Mouse (Mus musculus): Measurements from ENCODE around the gene Fry. TPM values are rescaled to one million over a fixed set of nuclear protein-coding genes. Genes with fewer than 3 reads are reported as not detected.

Gene Fry
- total and polyA plus RNA-seq, 2 experiments from 2014 or later: 62.6 to 129 TPM

DNA sequence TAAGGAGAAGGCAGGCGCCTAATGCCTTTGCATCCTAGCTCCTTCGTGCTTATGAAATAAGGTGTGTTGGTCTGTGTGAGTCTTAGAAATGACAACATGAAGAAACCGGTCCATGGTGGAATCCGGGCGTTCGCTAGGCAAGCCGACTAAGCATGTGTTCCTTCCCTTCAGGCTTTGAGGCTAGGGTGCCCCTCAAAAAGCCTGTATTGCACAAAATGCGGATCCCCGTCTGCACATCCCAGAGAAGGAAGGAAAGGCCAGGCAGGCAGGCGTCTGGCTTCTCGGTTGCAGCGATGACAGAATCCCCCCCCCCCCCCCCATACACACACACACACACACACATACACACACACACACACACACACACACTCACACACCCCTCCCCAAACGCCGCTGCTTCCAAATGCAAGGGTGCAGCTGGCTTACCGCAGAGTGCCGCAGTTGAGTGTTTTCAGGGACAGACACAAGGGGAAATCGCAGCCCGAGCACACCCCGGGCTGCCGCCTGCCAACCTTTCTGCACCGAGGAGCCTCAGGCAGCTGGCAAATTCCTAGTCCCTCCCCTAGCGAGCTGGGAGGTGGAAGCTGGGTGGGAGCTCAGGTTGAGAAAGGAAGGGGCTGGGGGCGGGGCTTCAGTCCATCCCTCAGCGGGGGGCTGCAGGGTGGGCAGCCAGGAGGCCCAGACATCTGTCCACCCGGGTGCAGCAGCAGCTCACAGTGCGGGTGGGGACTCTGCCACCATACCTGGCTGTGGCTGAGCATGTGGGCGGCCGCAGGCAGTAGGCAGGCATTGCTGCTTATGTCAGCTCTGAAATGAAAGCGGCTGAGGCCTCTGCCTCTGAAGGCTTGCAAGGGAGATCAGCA lies 141.0 kb downstream of the Fry start:
- Histone ChIP-seq H3K4me3 (ENCODE audit: low read depth, low read length) (peak overlapping the region; percentile 60), H3K4me1 (ENCODE audit: insufficient read depth, low read length) (peaks cover 17% of the 10 kb centered on the region), H3K9me3 (ENCODE audit: low read length) (no peaks in the 10 kb centered on the region), H3K4me2 (ENCODE audit: low read depth, low read length, poor library complexity, severe bottlenecking) (peak overlapping the region; percentile 70), H3K27me3 (ENCODE audit: insufficient read depth, low read length) (no peaks in the 10 kb centered on the region), H3K27ac (ENCODE audit: low read depth, low read length) (peak overlapping the region; percentile 96), H3K36me3 (ENCODE audit: insufficient read depth, low read length) (no peaks in the 10 kb centered on the region), H3K9ac (replicated peaks; ENCODE audit: low read length, poor library complexity, severe bottlenecking) (peak overlapping the region; percentile 92)
- DNase-seq (ENCODE audit: low spot score) (peak; percentile 91), ATAC-seq (ENCODE audit: low FRiP score) (peak; percentile 88)
- under 1% methylated on average over 29 of the region's 29 CpGs for whole genome bisulfite sequencing
- no peak; the same call in 1 of the 2 replicates for TF ChIP-seq CTCF (IDR thresholded peaks at IDR 0.05)

DNA sequence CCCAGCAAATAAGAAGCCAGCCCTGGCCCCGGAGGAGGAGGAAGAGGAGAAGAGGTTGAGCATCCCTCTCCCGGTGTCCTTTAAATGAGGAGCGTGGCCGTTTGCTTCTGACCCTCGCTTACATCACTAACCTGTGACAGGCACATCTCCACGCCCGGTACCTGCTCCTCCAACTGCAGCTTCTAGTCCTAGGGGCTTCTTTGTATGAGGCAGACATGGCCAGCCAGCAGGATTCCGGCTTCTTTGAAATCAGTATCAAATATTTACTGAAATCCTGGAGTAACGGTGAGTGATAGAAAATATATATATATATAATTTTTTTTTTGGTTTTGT lies 141.6 kb downstream of the Fry start:
- 14% methylated on average over 9 of the region's 9 CpGs for WGBS
- peaks cover 17% of the 10 kb centered on the region for H3K4me1 ChIP-seq (ENCODE audit: insufficient read depth, low read length)
- peak overlapping the region; percentile 96 for H3K27ac ChIP-seq (ENCODE audit: low read depth, low read length)
- H3K4me3 ChIP-seq (ENCODE audit: low read depth, low read length): peak overlapping the region; percentile 60
- DNase-seq (ENCODE audit: low spot score) (no peak), ATAC-seq (ENCODE audit: low FRiP score) (peak; percentile 68; the same call in 1 of the 2 replicates)
- no peaks in the 10 kb centered on the region for H3K36me3 ChIP-seq (ENCODE audit: insufficient read depth, low read length)
- TF ChIP-seq CTCF (IDR thresholded peaks at IDR 0.05): no peak
- peak overlapping the region; percentile 70 for H3K4me2 ChIP-seq (ENCODE audit: low read depth, low read length, poor library complexity, severe bottlenecking)
- no peaks in the 10 kb centered on the region for H3K9me3 ChIP-seq (ENCODE audit: low read length)
- H3K9ac ChIP-seq (replicated peaks; ENCODE audit: low read length, poor library complexity, severe bottlenecking): peak overlapping the region; percentile 92
- H3K27me3 ChIP-seq (ENCODE audit: insufficient read depth, low read length): no peaks in the 10 kb centered on the region

- DNase-seq (ENCODE audit: low spot score) (no peak), ATAC-seq (ENCODE audit: low FRiP score) (no peak)
- Histone ChIP-seq H3K4me2 (ENCODE audit: low read depth, low read length, poor library complexity, severe bottlenecking) (peak overlapping the region; percentile 70), H3K27me3 (ENCODE audit: insufficient read depth, low read length) (no peaks in the 10 kb centered on the region), H3K4me1 (ENCODE audit: insufficient read depth, low read length) (peaks cover 17% of the 10 kb centered on the region), H3K9ac (replicated peaks; ENCODE audit: low read length, poor library complexity, severe bottlenecking) (peak overlapping the region; percentile 92), H3K9me3 (ENCODE audit: low read length) (no peaks in the 10 kb centered on the region), H3K36me3 (ENCODE audit: insufficient read depth, low read length) (no peaks in the 10 kb centered on the region), H3K27ac (ENCODE audit: low read depth, low read length) (peak overlapping the region; percentile 62), H3K4me3 (ENCODE audit: low read depth, low read length) (peak overlapping the region; percentile 60)
- 33% methylated on average over 4 of the region's 4 CpGs for WGBS
- TF ChIP-seq CTCF (IDR thresholded peaks at IDR 0.05): peak; percentile 36; the same call in 1 of the 2 replicates
Measured at GRCm38 (mm10) chr5:150261361-150261760, 142.9 kb downstream of the Fry start.

DNA sequence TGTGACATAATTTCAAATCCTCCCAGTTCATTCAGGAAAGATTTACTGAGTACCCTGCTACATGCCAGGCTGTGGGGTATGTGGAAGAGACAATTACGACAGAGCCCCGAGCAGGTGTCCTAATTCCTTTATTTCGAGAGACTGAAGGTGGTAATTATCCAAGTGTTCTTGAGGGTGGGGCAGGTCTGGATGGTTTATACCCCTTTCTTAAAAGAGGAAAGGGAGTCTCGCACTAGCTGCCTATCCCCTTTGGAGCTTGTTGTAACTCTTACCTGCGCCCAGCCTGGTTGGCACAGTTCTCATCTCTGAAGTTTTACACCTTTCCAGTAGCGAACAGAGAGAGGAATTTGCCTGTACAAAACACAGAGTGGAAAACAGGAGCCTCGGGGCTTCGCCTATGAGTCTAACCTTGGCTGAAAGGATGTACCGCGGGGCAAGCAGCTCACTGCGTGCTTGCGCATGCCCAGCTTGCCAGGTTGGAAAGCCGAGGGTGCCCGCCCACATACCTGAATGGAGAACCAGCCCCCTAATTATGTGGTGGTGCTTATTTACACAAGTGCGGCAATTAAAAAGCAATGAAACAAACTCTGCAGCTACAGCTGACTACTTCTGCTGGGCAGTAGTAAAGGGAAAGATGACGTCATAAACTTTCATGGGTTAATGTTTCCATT lies 143.7 kb downstream of the Fry start:
- Histone ChIP-seq H3K27ac (ENCODE audit: low read depth, low read length) (0 out of 2 replicates have a peak overlapping the region, but pooled peaks have one; percentile 62), H3K4me2 (ENCODE audit: low read depth, low read length, poor library complexity, severe bottlenecking) (peak overlapping the region; percentile 70), H3K9ac (replicated peaks; ENCODE audit: low read length, poor library complexity, severe bottlenecking) (peak overlapping the region; percentile 92), H3K4me1 (ENCODE audit: insufficient read depth, low read length) (peaks cover 17% of the 10 kb centered on the region), H3K4me3 (ENCODE audit: low read depth, low read length) (peak overlapping the region; percentile 60), H3K36me3 (ENCODE audit: insufficient read depth, low read length) (no peaks in the 10 kb centered on the region), H3K9me3 (ENCODE audit: low read length) (no peaks in the 10 kb centered on the region), H3K27me3 (ENCODE audit: insufficient read depth, low read length) (no peaks in the 10 kb centered on the region)
- no peak for TF ChIP-seq CTCF (IDR thresholded peaks at IDR 0.05)
- WGBS: 80% methylated on average over 16 of the region's 16 CpGs
- ATAC-seq (ENCODE audit: low FRiP score) (no peak), DNase-seq (ENCODE audit: low spot score) (no peak)

DNA sequence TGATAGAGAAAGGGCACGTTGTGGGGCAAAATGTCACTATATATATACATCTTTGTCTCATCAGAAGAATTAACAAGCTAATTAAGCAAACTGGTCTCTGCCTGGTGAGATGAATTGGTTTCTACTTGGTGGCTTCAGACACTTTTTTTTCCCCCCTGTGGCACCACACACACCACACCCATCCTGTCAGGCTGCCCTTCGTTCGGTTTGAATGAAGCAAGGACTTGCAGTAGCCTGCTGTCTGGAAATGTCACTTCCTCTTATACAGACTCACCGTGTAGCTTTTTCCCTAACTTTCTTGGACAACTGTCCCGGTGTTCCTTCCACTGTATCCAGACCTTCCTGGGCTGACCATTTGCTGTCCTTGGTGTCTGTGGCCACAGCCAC lies 144.3 kb downstream of the Fry start:
- 77% methylated on average over 5 of the region's 5 CpGs for WGBS
- ATAC-seq (ENCODE audit: low FRiP score) (no peak), DNase-seq (ENCODE audit: low spot score) (no peak)
- Histone ChIP-seq H3K9me3 (ENCODE audit: low read length) (no peaks in the 10 kb centered on the region), H3K4me2 (ENCODE audit: low read depth, low read length, poor library complexity, severe bottlenecking) (peak overlapping the region; percentile 70), H3K4me3 (ENCODE audit: low read depth, low read length) (peak overlapping the region; percentile 60), H3K27ac (ENCODE audit: low read depth, low read length) (no peak overlapping the region), H3K4me1 (ENCODE audit: insufficient read depth, low read length) (peaks cover 17% of the 10 kb centered on the region), H3K27me3 (ENCODE audit: insufficient read depth, low read length) (no peaks in the 10 kb centered on the region), H3K9ac (replicated peaks; ENCODE audit: low read length, poor library complexity, severe bottlenecking) (peak overlapping the region; percentile 92; the same call in 1 of the 2 replicates), H3K36me3 (ENCODE audit: insufficient read depth, low read length) (no peaks in the 10 kb centered on the region)
- TF ChIP-seq CTCF (IDR thresholded peaks at IDR 0.05): no peak

- H3K4me3 ChIP-seq (ENCODE audit: low read depth, low read length): no peak overlapping the region
- H3K4me1 ChIP-seq (ENCODE audit: insufficient read depth, low read length): peaks cover 17% of the 10 kb centered on the region
- H3K27ac ChIP-seq (ENCODE audit: low read depth, low read length): no peak overlapping the region
- H3K9me3 ChIP-seq (ENCODE audit: low read length): no peaks in the 10 kb centered on the region
- no peaks in the 10 kb centered on the region for H3K27me3 ChIP-seq (ENCODE audit: insufficient read depth, low read length)
- DNase-seq (ENCODE audit: low spot score) (no peak), ATAC-seq (ENCODE audit: low FRiP score) (no peak)
- no peak for TF ChIP-seq CTCF (IDR thresholded peaks at IDR 0.05)
- H3K4me2 ChIP-seq (ENCODE audit: low read depth, low read length, poor library complexity, severe bottlenecking): peak overlapping the region; percentile 70
- WGBS: 72% methylated on average over 12 of the region's 12 CpGs
- no peak overlapping the region for H3K9ac ChIP-seq (replicated peaks; ENCODE audit: low read length, poor library complexity, severe bottlenecking)
- H3K36me3 ChIP-seq (ENCODE audit: insufficient read depth, low read length): no peaks in the 10 kb centered on the region
Measured at GRCm38 (mm10) chr5:150263162-150263561, 144.7 kb downstream of the Fry start.

Measured in midbrain, postnatal 0 days (tissue).